Mouse (Mus musculus): ENCODE measurements around the gene Fhit. TPM values are rescaled to one million over a fixed set of nuclear protein-coding genes. Genes with fewer than 3 reads are reported as not detected.

Gene Fhit
- polyA plus RNA-seq, 1 experiment, result 3.7 TPM

DNA sequence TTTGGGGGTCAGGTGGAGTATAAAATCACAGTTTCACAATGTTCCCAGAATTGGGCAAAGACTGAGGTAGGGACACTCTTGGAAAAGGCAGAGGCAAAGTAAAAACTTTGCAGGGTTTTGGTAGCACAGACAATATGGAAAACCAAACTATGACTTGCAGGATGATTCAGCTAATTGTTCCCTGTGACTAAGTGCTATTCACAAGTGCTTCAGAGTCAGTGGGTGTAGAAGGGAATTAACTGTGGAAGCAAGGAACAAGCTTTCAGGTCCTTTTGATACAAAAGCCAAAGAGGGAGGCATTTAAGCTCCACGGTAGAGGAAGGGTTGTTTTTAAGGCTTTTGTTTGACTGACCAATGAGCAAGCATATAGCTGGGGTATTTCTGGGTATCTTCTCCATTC is 1613.9 kb downstream of the Fhit start:
- no peak overlapping the region for H3K4me3 ChIP-seq (ENCODE audit: low read depth, low read length)
- TF ChIP-seq POLR2A (IDR thresholded peaks at IDR 0.05; ENCODE audit: low read depth, low read length) (no peak), CTCF (IDR thresholded peaks at IDR 0.05; ENCODE audit: extremely low read depth, insufficient read length, insufficient replicate concordance, low read depth, low read length) (no peak)
- no peaks in the 10 kb centered on the region for H3K36me3 ChIP-seq (ENCODE audit: control insufficient read depth, insufficient read depth, low read length)
- H3K4me1 ChIP-seq (ENCODE audit: control insufficient read depth, insufficient read depth, insufficient read length, low read length), result no peaks in the 10 kb centered on the region
- H3K27me3 ChIP-seq (ENCODE audit: control insufficient read depth, insufficient read depth, low read length), result no peaks in the 10 kb centered on the region
- WGBS, result 56% methylated on average over 1 of the region's 1 CpGs
- H3K27ac ChIP-seq (ENCODE audit: insufficient read depth, low read depth, low read length), result no peak overlapping the region

GRCm38 (mm10) chr14:9544364-9544763 is 1617.5 kb downstream of the Fhit start:
- 52% methylated on average over 3 of the region's 3 CpGs for WGBS
- Histone ChIP-seq H3K4me1 (ENCODE audit: control insufficient read depth, insufficient read depth, insufficient read length, low read length) (no peaks in the 10 kb centered on the region), H3K27ac (ENCODE audit: insufficient read depth, low read depth, low read length) (no peak overlapping the region), H3K36me3 (ENCODE audit: control insufficient read depth, insufficient read depth, low read length) (no peaks in the 10 kb centered on the region), H3K4me3 (ENCODE audit: low read depth, low read length) (no peak overlapping the region), H3K27me3 (ENCODE audit: control insufficient read depth, insufficient read depth, low read length) (no peaks in the 10 kb centered on the region)
- TF ChIP-seq CTCF (IDR thresholded peaks at IDR 0.05; ENCODE audit: extremely low read depth, insufficient read length, insufficient replicate concordance, low read depth, low read length) (no peak), POLR2A (IDR thresholded peaks at IDR 0.05; ENCODE audit: low read depth, low read length) (no peak)

DNA sequence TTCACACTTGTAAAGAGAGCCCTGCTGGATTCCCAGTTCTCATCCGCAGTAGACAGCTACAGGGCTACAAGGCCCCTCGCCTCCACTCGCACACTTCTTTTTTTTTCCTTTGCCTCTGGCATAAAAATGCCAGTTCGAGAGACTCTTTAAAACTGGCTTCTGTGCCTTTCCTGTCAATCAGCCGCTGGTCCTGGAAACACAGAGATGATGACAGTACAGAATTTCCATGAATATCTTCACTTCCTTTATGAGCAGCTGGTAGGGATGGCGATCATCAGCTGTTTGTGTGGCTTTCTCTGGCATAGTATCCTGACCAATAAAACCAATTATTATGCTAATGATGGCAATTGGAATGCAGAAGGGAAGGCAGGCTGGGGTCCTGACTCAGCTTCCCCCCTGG is 1626.3 kb downstream of the Fhit start:
- Histone ChIP-seq H3K36me3 (ENCODE audit: control insufficient read depth, insufficient read depth, low read length) (no peaks in the 10 kb centered on the region), H3K4me3 (ENCODE audit: low read depth, low read length) (no peak overlapping the region), H3K27me3 (ENCODE audit: control insufficient read depth, insufficient read depth, low read length) (no peaks in the 10 kb centered on the region), H3K27ac (ENCODE audit: insufficient read depth, low read depth, low read length) (no peak overlapping the region), H3K4me1 (ENCODE audit: control insufficient read depth, insufficient read depth, insufficient read length, low read length) (no peaks in the 10 kb centered on the region)
- WGBS, result 68% methylated on average over 6 of the region's 6 CpGs
- TF ChIP-seq POLR2A (IDR thresholded peaks at IDR 0.05; ENCODE audit: low read depth, low read length), result no peak
- TF ChIP-seq CTCF (IDR thresholded peaks at IDR 0.05; ENCODE audit: extremely low read depth, insufficient read length, insufficient replicate concordance, low read depth, low read length), result no peak

GRCm38 (mm10) chr14:9529247-9529646 is 1632.6 kb downstream of the Fhit start:
- TF ChIP-seq POLR2A (IDR thresholded peaks at IDR 0.05; ENCODE audit: low read depth, low read length) (no peak), CTCF (IDR thresholded peaks at IDR 0.05; ENCODE audit: extremely low read depth, insufficient read length, insufficient replicate concordance, low read depth, low read length) (no peak)
- Histone ChIP-seq H3K4me1 (ENCODE audit: control insufficient read depth, insufficient read depth, insufficient read length, low read length) (no peaks in the 10 kb centered on the region), H3K27me3 (ENCODE audit: control insufficient read depth, insufficient read depth, low read length) (no peaks in the 10 kb centered on the region), H3K27ac (ENCODE audit: insufficient read depth, low read depth, low read length) (no peak overlapping the region), H3K36me3 (ENCODE audit: control insufficient read depth, insufficient read depth, low read length) (no peaks in the 10 kb centered on the region), H3K4me3 (ENCODE audit: low read depth, low read length) (no peak overlapping the region)
- WGBS, result 82% methylated on average over 4 of the region's 4 CpGs

- TF ChIP-seq POLR2A (IDR thresholded peaks at IDR 0.05; ENCODE audit: low read depth, low read length) (no peak), CTCF (IDR thresholded peaks at IDR 0.05; ENCODE audit: extremely low read depth, insufficient read length, insufficient replicate concordance, low read depth, low read length) (no peak)
- Histone ChIP-seq H3K4me3 (ENCODE audit: low read depth, low read length) (no peak overlapping the region), H3K27me3 (ENCODE audit: control insufficient read depth, insufficient read depth, low read length) (no peaks in the 10 kb centered on the region), H3K4me1 (ENCODE audit: control insufficient read depth, insufficient read depth, insufficient read length, low read length) (no peaks in the 10 kb centered on the region), H3K27ac (ENCODE audit: insufficient read depth, low read depth, low read length) (no peak overlapping the region), H3K36me3 (ENCODE audit: control insufficient read depth, insufficient read depth, low read length) (no peaks in the 10 kb centered on the region)
- WGBS, result 82% methylated on average over 3 of the region's 3 CpGs
Measured at GRCm38 (mm10) chr14:9526136-9526535, 1635.7 kb downstream of the Fhit start.

DNA sequence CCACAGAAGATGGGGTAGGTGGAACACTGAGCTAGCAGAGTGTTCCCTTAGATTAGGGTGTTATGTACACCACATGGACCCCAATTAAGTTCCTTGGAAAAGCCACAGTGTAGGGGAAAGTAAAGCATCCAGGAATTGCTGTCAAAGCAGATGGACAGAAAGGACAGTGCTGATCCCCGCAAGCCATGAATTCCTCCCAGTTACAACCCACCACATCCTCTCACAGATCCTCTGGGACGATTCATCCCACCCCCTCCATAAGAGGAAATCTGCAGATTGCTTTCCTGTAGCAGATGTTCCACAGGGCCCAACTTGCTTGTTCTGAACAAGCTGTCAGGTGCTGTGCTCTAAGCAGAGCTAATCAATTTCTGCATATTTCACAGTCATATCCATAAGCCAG is 1644.2 kb downstream of the Fhit start:
- WGBS, result 72% methylated on average over 2 of the region's 2 CpGs
- H3K27ac ChIP-seq (ENCODE audit: insufficient read depth, low read depth, low read length), result no peak overlapping the region

GRCm38 (mm10) chr14:9509678-9510077 is 1652.2 kb downstream of the Fhit start:
- Histone ChIP-seq H3K4me3 (ENCODE audit: low read depth, low read length) (no peak overlapping the region), H3K36me3 (ENCODE audit: control insufficient read depth, insufficient read depth, low read length) (no peaks in the 10 kb centered on the region), H3K27ac (ENCODE audit: insufficient read depth, low read depth, low read length) (no peak overlapping the region), H3K4me1 (ENCODE audit: control insufficient read depth, insufficient read depth, insufficient read length, low read length) (no peaks in the 10 kb centered on the region), H3K27me3 (ENCODE audit: control insufficient read depth, insufficient read depth, low read length) (no peaks in the 10 kb centered on the region)
- TF ChIP-seq POLR2A (IDR thresholded peaks at IDR 0.05; ENCODE audit: low read depth, low read length) (no peak), CTCF (IDR thresholded peaks at IDR 0.05; ENCODE audit: extremely low read depth, insufficient read length, insufficient replicate concordance, low read depth, low read length) (no peak)
- 71% methylated on average over 1 of the region's 1 CpGs for WGBS

More for the DNA sequence above, 1644.2 kb downstream of the Fhit start:
- Histone ChIP-seq H3K4me1 (ENCODE audit: control insufficient read depth, insufficient read depth, insufficient read length, low read length) (no peaks in the 10 kb centered on the region), H3K36me3 (ENCODE audit: control insufficient read depth, insufficient read depth, low read length) (no peaks in the 10 kb centered on the region), H3K27me3 (ENCODE audit: control insufficient read depth, insufficient read depth, low read length) (no peaks in the 10 kb centered on the region), H3K4me3 (ENCODE audit: low read depth, low read length) (no peak overlapping the region)
- TF ChIP-seq POLR2A (IDR thresholded peaks at IDR 0.05; ENCODE audit: low read depth, low read length) (no peak), CTCF (IDR thresholded peaks at IDR 0.05; ENCODE audit: extremely low read depth, insufficient read length, insufficient replicate concordance, low read depth, low read length) (no peak)

Other genes with a start within 250 kb of the Fhit start
- 0.15 and 0.33 TPM in 2 replicates for gene Gm3839, start 194.7 kb upstream of the Fhit start, polyA plus RNA-seq (2012; rRNA removed)

Data from small intestine, adult 2 months (tissue).